Mouse (Mus musculus) testis, adult 2 months (tissue): ENCODE measurements around the gene N4bp2l1.

Experiments
- CTCF ChIP-seq: fragments of 200-500 bp; IDR thresholded peaks from 2 replicates; pipeline ENCODE4 v1.5.1; 2012; ENCODE audit warnings: low read depth, mild to moderate bottlenecking, inconsistent platforms, low read length, moderate library complexity; ENCODE audit not compliant: control insufficient read depth, insufficient read depth, insufficient replicate concordance
- POLR2A ChIP-seq: fragments of 200-500 bp; IDR thresholded peaks from 2 replicates; pipeline ENCODE4 v1.6.1; 2012; ENCODE audit warnings: low read depth, mild to moderate bottlenecking, inconsistent platforms, low read length, moderate library complexity; ENCODE audit not compliant: control insufficient read depth

DNA sequence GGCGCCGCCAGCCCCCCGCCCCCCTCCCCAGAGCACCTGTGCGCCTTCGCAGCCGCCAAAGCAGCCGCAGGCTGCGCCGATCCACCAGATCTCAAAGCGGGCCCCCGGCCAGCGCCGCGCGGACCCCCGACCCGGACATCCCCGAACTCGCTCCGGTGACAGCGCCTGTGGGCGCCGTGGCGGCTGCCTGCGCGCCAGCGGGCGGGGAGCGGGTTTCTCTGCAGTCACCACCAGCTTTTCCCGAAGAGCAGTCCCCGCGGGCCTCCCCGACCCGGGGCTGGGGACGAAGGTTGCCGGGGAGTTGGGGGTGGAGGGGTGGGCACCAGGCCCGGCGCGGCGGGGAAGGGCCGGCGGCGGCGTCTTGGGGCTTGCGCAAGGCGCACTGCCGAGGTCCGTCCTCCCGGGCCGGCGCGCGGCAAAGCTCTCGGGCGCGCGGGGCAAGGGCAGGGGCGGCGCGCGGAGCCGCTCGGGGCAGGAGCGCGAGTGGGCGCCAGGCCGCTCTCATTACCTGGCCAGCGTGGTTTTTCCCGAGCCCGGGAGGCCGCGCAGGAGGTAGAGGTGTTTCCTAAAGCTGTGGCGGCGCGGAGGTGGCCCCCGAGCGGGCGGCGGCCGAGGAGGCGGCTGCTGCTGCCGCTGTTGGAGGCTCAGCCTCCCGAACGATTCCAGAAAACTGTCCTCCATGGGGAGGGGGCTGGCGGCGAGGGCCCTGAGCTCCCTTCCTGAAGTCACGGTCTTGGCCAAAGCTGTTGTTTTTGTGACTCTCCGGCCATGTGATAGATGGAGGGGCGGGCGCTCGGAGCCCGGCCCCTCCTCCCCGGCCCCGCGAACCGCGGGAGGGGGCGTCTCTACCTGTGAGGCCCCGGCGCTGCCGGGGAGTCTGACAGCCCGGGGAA is 3.0 kb downstream of the N4bp2l1 start:
- TF ChIP-seq POLR2A (peak; percentile 49; the same call in 1 of the 2 replicates), CTCF (no peak)
